Mouse (Mus musculus) leukemia stem cell, adult 10-12 weeks (primary cell): ENCODE measurements around the gene Twf2. TPM values are rescaled to one million over a fixed set of nuclear protein-coding genes. Genes with fewer than 3 reads are reported as not detected.

Source experiments
- polyA plus RNA-seq: library from polyadenylated mRNA; stranded (reverse); fragments of >175 nt; gene quantifications from 2 replicates; pipeline ENCODE4 v1.2.3, GENCODE M21; 2012; ENCODE audit warnings: low replicate concordance

Twf2 gene
- 28.1 and 30.5 TPM in 2 replicates for polyA plus RNA-seq

DNA sequence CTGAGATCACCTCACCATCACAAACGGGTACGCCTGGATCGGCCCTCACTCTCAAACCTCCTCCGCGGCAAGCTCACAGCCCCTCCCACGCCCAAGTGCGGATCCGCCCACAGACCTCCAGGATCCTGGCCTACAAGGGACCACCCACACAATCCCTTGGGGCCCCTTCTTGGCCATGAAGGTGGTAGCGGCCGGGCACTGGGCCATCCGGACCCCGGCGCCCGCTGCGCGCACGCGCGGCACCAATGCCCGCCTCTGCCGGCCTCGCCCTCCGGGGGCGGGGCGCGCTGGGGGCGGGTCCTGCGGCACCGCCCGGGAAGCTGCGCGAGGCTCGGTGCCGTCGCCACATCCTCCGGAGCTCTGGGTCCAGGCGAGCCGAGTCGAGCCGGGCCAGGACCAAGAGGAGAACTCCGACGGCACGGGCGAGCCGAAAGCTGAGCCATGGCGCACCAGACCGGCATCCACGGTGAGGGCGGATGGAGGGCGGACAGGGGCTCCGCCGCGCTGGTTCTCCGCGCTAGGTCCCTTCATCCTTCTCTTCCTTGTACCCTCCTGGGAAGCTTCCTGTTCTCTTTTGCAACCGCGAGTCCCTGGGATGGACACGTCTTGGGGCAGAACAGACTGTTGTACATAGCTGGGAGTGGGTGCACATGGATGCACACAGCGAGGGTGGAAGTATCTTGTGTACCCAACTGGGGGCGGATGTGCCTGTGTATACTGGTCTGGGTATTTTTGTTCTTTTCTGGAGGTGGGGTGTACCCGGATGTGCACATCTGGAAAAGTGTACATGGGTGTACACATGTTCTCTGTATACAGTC lies at the start of gene Twf2:
Gene Twf2, plus strand, starts transcription at position 290 of the 818 bp plus-strand sequence.

DNA sequence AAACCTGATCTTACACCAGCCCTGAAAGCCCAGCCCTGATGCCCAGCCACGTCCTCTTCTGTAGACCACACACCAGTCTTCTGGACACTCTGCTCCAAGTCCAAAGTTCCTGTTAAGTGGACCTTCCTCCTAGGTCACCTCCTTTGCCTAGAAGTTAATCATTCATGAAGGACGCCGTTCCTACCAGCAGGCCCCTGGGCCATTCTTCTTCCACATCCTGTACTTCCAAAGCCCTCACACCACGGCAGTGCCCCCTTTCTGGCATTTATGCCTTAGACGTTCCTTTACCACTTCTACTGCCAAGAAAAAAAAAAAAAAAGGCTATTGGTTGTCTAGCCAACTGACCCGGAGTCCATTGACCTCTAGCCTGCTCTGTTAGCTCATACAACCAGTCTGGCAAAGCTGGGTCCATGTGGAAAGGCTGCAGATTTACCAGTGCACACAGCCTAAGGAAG lies 44.8 kb upstream of the Twf2 start, which contains the start of gene Glyctk:
Gene Glyctk, minus strand, starts transcription at position 102 of the 455 bp plus-strand sequence.

DNA sequence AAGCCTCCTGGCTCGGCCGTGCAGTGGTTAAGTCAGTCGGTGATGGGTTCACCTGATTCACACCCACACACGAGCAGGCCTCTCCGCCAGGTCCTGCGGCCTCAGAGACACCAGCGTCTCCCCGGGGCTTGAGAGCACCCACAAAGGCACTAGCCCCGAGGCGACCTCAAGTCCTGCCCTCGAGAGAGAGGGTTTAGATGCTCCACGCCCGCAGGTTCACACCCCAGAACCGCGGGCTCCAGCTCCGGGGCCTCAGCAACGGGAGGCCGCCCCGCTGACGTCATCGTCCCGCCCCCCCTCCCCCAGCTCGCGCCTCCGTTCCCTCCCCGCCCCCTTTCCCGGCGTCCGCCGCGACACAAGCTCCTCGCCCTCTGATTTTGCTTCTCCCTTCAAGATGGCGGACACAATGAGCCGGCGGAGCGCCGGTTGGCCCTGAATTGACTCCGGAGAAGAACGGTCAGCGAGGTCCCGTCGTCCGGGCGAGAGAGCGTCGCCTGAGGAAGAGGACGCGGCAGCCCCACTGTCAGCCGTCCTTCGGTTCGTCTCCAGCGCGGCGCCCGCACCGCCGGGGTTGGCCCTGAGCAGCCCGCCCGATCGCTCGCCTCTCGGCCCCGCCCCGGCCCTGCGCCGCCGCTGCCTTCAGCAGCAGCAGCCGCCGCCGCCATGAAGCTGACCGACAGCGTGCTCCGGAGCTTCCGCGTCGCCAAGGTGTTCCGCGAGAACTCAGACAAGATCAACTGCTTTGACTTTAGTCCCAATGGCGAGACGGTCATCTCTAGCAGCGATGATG lies 32.2 kb upstream of the Twf2 start, which contains the start of gene Wdr82:
Gene Wdr82, plus strand, starts transcription at position 373 of the 790 bp plus-strand sequence.

DNA sequence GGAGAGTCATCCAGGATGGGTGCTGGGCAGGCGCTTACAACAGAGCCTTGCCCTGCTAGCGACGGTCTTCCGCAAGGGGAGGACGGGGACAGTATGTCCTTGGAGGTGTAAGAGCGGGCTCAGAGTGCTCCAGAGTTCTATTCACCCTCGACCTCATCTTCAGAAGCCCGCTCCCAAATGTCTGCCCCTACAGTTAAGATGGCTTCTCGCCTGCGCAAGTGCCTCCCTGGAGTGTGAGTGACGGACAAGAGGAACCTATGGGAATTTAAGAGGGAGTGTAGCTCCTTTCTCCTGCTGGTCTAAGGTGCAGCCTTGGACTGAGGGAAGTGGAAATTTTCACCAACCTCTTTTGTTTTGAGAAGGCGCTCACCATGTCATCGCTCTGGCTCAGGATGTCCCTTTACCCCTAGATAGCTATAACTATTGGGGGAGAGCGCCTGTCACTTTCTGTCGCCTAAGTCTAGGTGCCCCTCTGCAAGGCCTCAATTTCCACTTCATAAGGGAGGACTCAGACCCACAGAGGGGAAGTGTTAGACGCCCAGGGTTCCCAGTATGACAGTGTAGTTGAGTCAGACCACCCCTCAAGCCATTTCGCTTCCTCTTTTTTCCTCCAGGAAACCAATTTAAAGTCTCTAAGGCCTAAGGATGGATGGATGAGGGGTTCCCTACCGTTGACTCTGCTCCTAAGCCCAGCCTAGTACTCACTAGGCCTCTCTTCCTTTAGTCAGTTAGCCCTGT lies 3.2 kb upstream of the Twf2 start, which contains the start of gene Ppm1m:
Gene Ppm1m, minus strand, starts transcription at position 212 of the 738 bp plus-strand sequence.

DNA sequence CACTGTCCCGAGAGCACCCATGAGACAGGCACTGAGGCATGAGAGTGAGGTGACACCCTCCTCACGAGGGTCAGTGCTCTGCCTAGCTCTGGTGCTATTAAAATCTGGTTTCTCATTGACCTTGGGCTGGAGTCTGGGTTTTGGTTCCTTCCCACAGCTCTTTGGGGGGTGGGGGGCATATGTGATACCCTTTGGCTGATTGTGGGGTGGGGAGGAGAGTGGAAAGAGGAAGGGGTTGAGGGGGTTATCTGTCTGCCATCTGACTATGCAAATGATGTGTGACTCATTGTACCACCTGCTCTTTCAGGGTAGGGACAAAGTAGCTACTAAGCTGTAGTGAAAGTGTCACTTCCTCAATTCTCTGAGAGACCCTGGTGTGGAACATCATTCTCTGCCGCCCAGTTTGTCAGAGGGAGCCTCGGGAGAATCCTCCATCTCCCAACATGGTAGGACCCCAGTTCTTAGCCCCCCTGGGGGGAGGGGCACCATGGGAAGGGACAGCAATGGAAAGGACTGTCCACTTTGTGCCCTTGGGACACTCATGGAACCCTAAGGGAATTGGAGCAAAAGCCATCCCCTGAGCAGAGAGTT lies 19.4 kb downstream of the Twf2 start, which contains the start of gene Tlr9:
Gene Tlr9, plus strand, starts transcription at position 338 of the 591 bp plus-strand sequence.

Other genes with a start within 250 kb of the Twf2 start
- 0.02 TPM in 1 of 2 replicates, not detected in the other for gene Col6a5, start 242.5 kb upstream of the Twf2 start, polyA plus RNA-seq
- 1.1 and 1.9 TPM in 2 replicates for gene Col6a4, start 106.3 kb upstream of the Twf2 start, polyA plus RNA-seq
- gene Glyctk, start 45.0 kb upstream of the Twf2 start, polyA plus RNA-seq, result 2.8 and 4.3 TPM in 2 replicates
- 13.3 and 14.7 TPM in 2 replicates for gene Wdr82, start 32.2 kb upstream of the Twf2 start, polyA plus RNA-seq
- 28.1 and 40.4 TPM in 2 replicates for gene Ppm1m, start 3.4 kb upstream of the Twf2 start, polyA plus RNA-seq
- gene Tlr9, start 19.5 kb downstream of the Twf2 start, polyA plus RNA-seq, result 6.2 and 11.7 TPM in 2 replicates
- 7.5 and 12.5 TPM in 2 replicates for gene Alas1, start 45.5 kb downstream of the Twf2 start, polyA plus RNA-seq
- gene Poc1a, start 78.0 kb downstream of the Twf2 start, polyA plus RNA-seq, result 2.0 and 6.9 TPM in 2 replicates
- gene Dusp7, start 165.5 kb downstream of the Twf2 start, polyA plus RNA-seq, result 13.9 and 19.2 TPM in 2 replicates
- 53.8 and 70.0 TPM in 2 replicates for gene Rpl29, start 226.3 kb downstream of the Twf2 start, polyA plus RNA-seq
- 7.9 and 24.2 TPM in 2 replicates for gene Acy1, start 235.2 kb downstream of the Twf2 start, polyA plus RNA-seq
- 0.25 and 3.2 TPM in 2 replicates for gene Abhd14b, start 244.4 kb downstream of the Twf2 start, polyA plus RNA-seq
- 6.5 and 44.6 TPM in 2 replicates for gene Abhd14a, start 244.6 kb downstream of the Twf2 start, polyA plus RNA-seq